Mouse (Mus musculus) forebrain, embryonic 10.5 days (tissue): ENCODE results near the gene Myocd. TPM values are rescaled to one million over a fixed set of nuclear protein-coding genes. Genes with fewer than 3 reads are reported as not detected.

Experiments
- DNase-seq: peaks from one replicate; pipeline ENCODE4 v3.0.0-alpha.2; 2017; ENCODE audit warnings: low spot score; ENCODE audit errors: extremely low spot score
- H3K27ac ChIP-seq: fragments of 300-500 bp; sonication (generic); 2 replicates; pipeline ENCODE4 v1.5.1; 2016; ENCODE audit warnings: mild to moderate bottlenecking
- H3K27me3 ChIP-seq: fragments of 300-500 bp; sonication (generic); 2 replicates; pipeline ENCODE4 v1.6.1; 2016; ENCODE audit warnings: mild to moderate bottlenecking; ENCODE audit not compliant: poor library complexity, severe bottlenecking
- H3K36me3 ChIP-seq: fragments of 300-500 bp; sonication (generic); replicated peaks from 2 replicates; pipeline ENCODE4 v1.6.1; 2016; ENCODE audit warnings: mild to moderate bottlenecking, moderate library complexity
- H3K4me1 ChIP-seq: fragments of 300-500 bp; sonication (generic); 2 replicates; pipeline ENCODE4 v1.6.1; 2016
- H3K4me3 ChIP-seq: fragments of 300-500 bp; sonication (generic); 2 replicates; pipeline ENCODE4 v1.5.1; 2016; ENCODE audit warnings: mild to moderate bottlenecking, moderate library complexity
- H3K9me3 ChIP-seq: fragments of 300-500 bp; sonication (generic); 2 replicates; pipeline ENCODE4 v1.6.1; 2016; ENCODE audit warnings: mild to moderate bottlenecking, moderate library complexity
- WGBS: fragments of 180-500 bp; shearing (Covaris S2); methylation state at CpG from one replicate; pipeline ENCODE4 v1.1.7; 2016; 5-methylcytosine and 5-hydroxymethylcytosine counted together
- polyA plus RNA-seq: library from polyadenylated mRNA; unstranded; fragments of >200 nt; fragmentation: Nextera tagmentation; extraction: Ambion mirVana; gene quantifications from 2 replicates; pipeline ENCODE4 v1.2.1, GENCODE M21; 2016

Gene Myocd
- polyA plus RNA-seq, 1 experiment from 2014 or later: 0.36 TPM

GRCm38 (mm10) chr11:65250366-65250765 lies 19.4 kb downstream of the Myocd start:
- DNase-seq: no peak
- Histone ChIP-seq H3K4me1 (no peaks in the 10 kb centered on the region), H3K9me3 (no peaks in the 10 kb centered on the region), H3K4me3 (no peak overlapping the region), H3K27ac (no peak overlapping the region), H3K27me3 (no peaks in the 10 kb centered on the region), H3K36me3 (no peaks in the 10 kb centered on the region)
- 96% methylated on average over 4 of the region's 4 CpGs for WGBS

GRCm38 (mm10) chr11:65246301-65247054 lies 23.3 kb downstream of the Myocd start:
- WGBS: 89% methylated on average over 8 of the region's 8 CpGs
- Histone ChIP-seq H3K27ac (no peak overlapping the region), H3K4me1 (no peaks in the 10 kb centered on the region), H3K36me3 (no peaks in the 10 kb centered on the region), H3K9me3 (no peaks in the 10 kb centered on the region), H3K27me3 (no peaks in the 10 kb centered on the region), H3K4me3 (no peak overlapping the region)
- DNase-seq: no peak

- 83% methylated on average over 3 of the region's 3 CpGs for WGBS
- Histone ChIP-seq H3K27me3 (no peaks in the 10 kb centered on the region), H3K36me3 (no peaks in the 10 kb centered on the region), H3K4me1 (no peaks in the 10 kb centered on the region), H3K27ac (no peak overlapping the region), H3K4me3 (no peak overlapping the region), H3K9me3 (no peaks in the 10 kb centered on the region)
- DNase-seq: no peak
Observed at GRCm38 (mm10) chr11:65243593-65243992, 26.2 kb downstream of the Myocd start.

- Histone ChIP-seq H3K27me3 (no peaks in the 10 kb centered on the region), H3K9me3 (no peaks in the 10 kb centered on the region), H3K36me3 (no peaks in the 10 kb centered on the region), H3K27ac (no peak overlapping the region), H3K4me3 (no peak overlapping the region), H3K4me1 (no peaks in the 10 kb centered on the region)
- 86% methylated on average over 7 of the region's 7 CpGs for WGBS
- DNase-seq: no peak
Observed at GRCm38 (mm10) chr11:65240521-65240920, 29.3 kb downstream of the Myocd start.

GRCm38 (mm10) chr11:65237896-65238295 lies 31.9 kb downstream of the Myocd start:
- H3K36me3 ChIP-seq: no peaks in the 10 kb centered on the region
- no peak for DNase-seq
- no peak overlapping the region for H3K4me3 ChIP-seq
- H3K27ac ChIP-seq: no peak overlapping the region
- H3K9me3 ChIP-seq: no peaks in the 10 kb centered on the region
- H3K27me3 ChIP-seq: no peaks in the 10 kb centered on the region
- no peaks in the 10 kb centered on the region for H3K4me1 ChIP-seq
- 88% methylated on average over 3 of the region's 3 CpGs for WGBS

GRCm38 (mm10) chr11:65236907-65237306 lies 32.9 kb downstream of the Myocd start:
- 85% methylated on average over 2 of the region's 2 CpGs for WGBS
- H3K4me3 ChIP-seq: no peak overlapping the region
- no peak for DNase-seq
- no peaks in the 10 kb centered on the region for H3K9me3 ChIP-seq
- H3K4me1 ChIP-seq: no peaks in the 10 kb centered on the region
- no peak overlapping the region for H3K27ac ChIP-seq
- no peaks in the 10 kb centered on the region for H3K36me3 ChIP-seq
- H3K27me3 ChIP-seq: no peaks in the 10 kb centered on the region

- Histone ChIP-seq H3K27me3 (no peaks in the 10 kb centered on the region), H3K36me3 (no peaks in the 10 kb centered on the region), H3K27ac (no peak overlapping the region), H3K4me1 (no peaks in the 10 kb centered on the region), H3K4me3 (no peak overlapping the region), H3K9me3 (no peaks in the 10 kb centered on the region)
- no peak for DNase-seq
- WGBS: 45% methylated on average over 2 of the region's 2 CpGs
Observed at GRCm38 (mm10) chr11:65235374-65235773, 34.4 kb downstream of the Myocd start.

- peaks cover 4% of the 10 kb centered on the region for H3K4me1 ChIP-seq
- H3K4me3 ChIP-seq: no peak overlapping the region
- WGBS: 77% methylated on average over 4 of the region's 4 CpGs
- H3K36me3 ChIP-seq: no peaks in the 10 kb centered on the region
- no peaks in the 10 kb centered on the region for H3K27me3 ChIP-seq
- no peak overlapping the region for H3K27ac ChIP-seq
- DNase-seq: no peak
- H3K9me3 ChIP-seq: no peaks in the 10 kb centered on the region
Observed at GRCm38 (mm10) chr11:65231771-65232170, 38.0 kb downstream of the Myocd start.

GRCm38 (mm10) chr11:65226766-65227165 lies 43.0 kb downstream of the Myocd start:
- 60% methylated on average over 10 of the region's 10 CpGs for WGBS
- H3K4me3 ChIP-seq: no peak overlapping the region
- no peaks in the 10 kb centered on the region for H3K9me3 ChIP-seq
- H3K27ac ChIP-seq: no peak overlapping the region
- no peaks in the 10 kb centered on the region for H3K36me3 ChIP-seq
- peaks cover 11% of the 10 kb centered on the region for H3K4me1 ChIP-seq
- no peaks in the 10 kb centered on the region for H3K27me3 ChIP-seq
- DNase-seq: no peak

GRCm38 (mm10) chr11:65214954-65215629 lies 54.7 kb downstream of the Myocd start:
- Histone ChIP-seq H3K9me3 (no peaks in the 10 kb centered on the region), H3K27me3 (no peaks in the 10 kb centered on the region), H3K36me3 (no peaks in the 10 kb centered on the region), H3K27ac (no peak overlapping the region), H3K4me3 (no peak overlapping the region), H3K4me1 (peaks cover 9% of the 10 kb centered on the region)
- WGBS: 87% methylated on average over 9 of the region's 9 CpGs
- DNase-seq: no peak

- H3K4me3 ChIP-seq: no peak overlapping the region
- DNase-seq: no peak
- H3K4me1 ChIP-seq: peaks cover 14% of the 10 kb centered on the region
- H3K27me3 ChIP-seq: no peaks in the 10 kb centered on the region
- no peaks in the 10 kb centered on the region for H3K9me3 ChIP-seq
- H3K27ac ChIP-seq: no peak overlapping the region
- 93% methylated on average over 2 of the region's 2 CpGs for WGBS
- no peaks in the 10 kb centered on the region for H3K36me3 ChIP-seq
Observed at GRCm38 (mm10) chr11:65213806-65214205, 56.0 kb downstream of the Myocd start.

- no peak overlapping the region for H3K4me3 ChIP-seq
- H3K9me3 ChIP-seq: no peaks in the 10 kb centered on the region
- WGBS: 85% methylated on average over 6 of the region's 6 CpGs
- H3K36me3 ChIP-seq: no peaks in the 10 kb centered on the region
- H3K27me3 ChIP-seq: no peaks in the 10 kb centered on the region
- no peak overlapping the region for H3K27ac ChIP-seq
- no peak for DNase-seq
- peaks cover 14% of the 10 kb centered on the region for H3K4me1 ChIP-seq
Observed at GRCm38 (mm10) chr11:65211701-65212100, 58.1 kb downstream of the Myocd start.

- H3K9me3 ChIP-seq: no peaks in the 10 kb centered on the region
- peaks cover 11% of the 10 kb centered on the region for H3K4me1 ChIP-seq
- no peak overlapping the region for H3K27ac ChIP-seq
- H3K36me3 ChIP-seq: no peaks in the 10 kb centered on the region
- DNase-seq: no peak
- no peak overlapping the region for H3K4me3 ChIP-seq
- 62% methylated on average over 6 of the region's 6 CpGs for WGBS
- no peaks in the 10 kb centered on the region for H3K27me3 ChIP-seq
Observed at GRCm38 (mm10) chr11:65209441-65209840, 60.3 kb downstream of the Myocd start.
